Mouse (Mus musculus) E14TG2a.4 (cell line): Measurements from ENCODE around the gene Pigp.

Experiments used
- CTCF ChIP-seq: conservative IDR thresholded peaks from 2 replicates; pipeline ENCODE4 v1.5.1; 2014; ENCODE audit warnings: low read length
- POU5F1 ChIP-seq: IDR thresholded peaks from 2 replicates; pipeline ENCODE4 v1.6.1; 2014; ENCODE audit warnings: low read length, borderline replicate concordance

DNA sequence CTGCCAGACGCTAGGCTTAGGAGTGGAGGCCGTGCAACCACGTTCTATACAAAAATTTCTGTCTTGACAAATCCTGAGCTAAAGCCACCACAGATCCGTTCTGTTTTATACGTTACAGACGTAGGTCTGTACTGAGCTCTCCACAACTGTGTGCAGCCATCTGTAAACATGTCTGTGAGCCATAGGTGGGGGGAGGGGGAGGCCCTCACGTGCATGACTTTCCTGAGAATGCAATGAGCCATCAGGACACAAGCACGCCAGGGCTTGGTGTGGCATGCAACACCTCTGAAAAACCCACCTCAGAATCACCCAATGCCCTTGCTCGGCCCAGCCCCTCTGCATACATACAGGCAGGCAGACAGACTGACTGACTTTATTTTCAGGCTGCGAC is 21.4 kb downstream of the Pigp start:
- TF ChIP-seq CTCF: no peak
- TF ChIP-seq POU5F1: no peak
